20 mouse cellular contexts compared by ENCODE assay signal in the genomic region with DNA sequence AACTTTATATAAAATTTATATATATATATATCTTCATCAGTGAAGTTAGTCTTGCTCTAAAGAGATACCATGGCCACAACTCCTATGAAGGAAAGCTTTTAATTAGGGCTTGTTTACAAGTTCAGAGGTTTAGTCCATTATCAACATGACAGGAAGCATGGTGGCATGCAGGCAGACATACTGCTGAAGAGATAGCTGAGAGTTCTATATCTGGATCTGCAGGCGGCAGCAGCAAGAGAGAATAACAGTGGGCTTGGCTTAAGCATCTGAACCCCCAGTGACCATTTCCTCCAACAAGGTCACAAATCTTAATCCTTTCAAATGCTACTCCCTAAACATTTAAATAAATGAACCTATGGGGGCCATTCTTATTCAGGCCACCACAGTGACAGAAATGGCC.
"Had no signal": no experiment of that assay in that cellular context is flagged by ENCODE, and none has a peak within 500 bp of the region (broad histone marks: within the 10 kb centered on the region; RNA-seq: fewer than 3 reads in every experiment).

No protein-coding gene starts in this region.

- H3K9me3 ChIP-seq: megakaryocyte, embryonic 14.5 days; midbrain, embryonic 10.5 days; midbrain, embryonic 12.5 days; neural tube, embryonic 13.5 days; neural tube, embryonic 15.5 days had no signal

- H3K27me3 ChIP-seq: megakaryocyte, embryonic 14.5 days; midbrain, embryonic 12.5 days; neural tube, embryonic 13.5 days; neural tube, embryonic 15.5 days had no signal

- H3K27ac ChIP-seq: midbrain, embryonic 10.5 days; midbrain, embryonic 12.5 days; neural tube, embryonic 13.5 days; neural tube, embryonic 15.5 days had no signal

- H3K4me2 ChIP-seq: lung, embryonic 14.5 days; midbrain, embryonic 12.5 days; neural tube, embryonic 13.5 days; neural tube, embryonic 15.5 days had no signal

- H3K4me1 ChIP-seq: midbrain, embryonic 10.5 days; midbrain, embryonic 12.5 days; neural tube, embryonic 13.5 days; neural tube, embryonic 15.5 days had no signal

- ATAC-seq: midbrain, embryonic 16.5 days had no signal

- DNase-seq: lung, adult 18-20 months; lung, embryonic 14.5 days; lung, postnatal 10 days; lung, postnatal 4 days; midbrain, embryonic 14.5 days; retina, postnatal 1 day; right cerebral cortex, adult 18-20 months; right cerebral cortex, postnatal 25 days; right cerebral cortex, postnatal 4 days; spleen, adult 18-20 months; thymus, adult 18-20 months; thymus, postnatal 14 days; thymus, postnatal 36 days had no signal

- H3K9ac ChIP-seq: lung, embryonic 14.5 days; midbrain, embryonic 12.5 days; neural tube, embryonic 13.5 days; neural tube, embryonic 15.5 days had no signal

- H3K4me3 ChIP-seq: megakaryocyte, embryonic 14.5 days; midbrain, embryonic 10.5 days; midbrain, embryonic 12.5 days; myocyte; neural tube, embryonic 13.5 days; neural tube, embryonic 15.5 days had no signal
